Mouse (Mus musculus): ENCODE measurements at regions not wholly inside any gene's neighbourhood (a gene's known extent, or its start where the extent isn't known, plus 50 kb on each side); places are given as distances from the start of the nearest gene placed in this dataset.
A peak's percentile ranks its signal among the peaks of the same experiment; 100 is the strongest.

- DNase-seq: no peak
Measured at GRCm38 (mm10) chr16:77301270-77302171, 288.0 kb downstream of the Usp25 start.

DNA sequence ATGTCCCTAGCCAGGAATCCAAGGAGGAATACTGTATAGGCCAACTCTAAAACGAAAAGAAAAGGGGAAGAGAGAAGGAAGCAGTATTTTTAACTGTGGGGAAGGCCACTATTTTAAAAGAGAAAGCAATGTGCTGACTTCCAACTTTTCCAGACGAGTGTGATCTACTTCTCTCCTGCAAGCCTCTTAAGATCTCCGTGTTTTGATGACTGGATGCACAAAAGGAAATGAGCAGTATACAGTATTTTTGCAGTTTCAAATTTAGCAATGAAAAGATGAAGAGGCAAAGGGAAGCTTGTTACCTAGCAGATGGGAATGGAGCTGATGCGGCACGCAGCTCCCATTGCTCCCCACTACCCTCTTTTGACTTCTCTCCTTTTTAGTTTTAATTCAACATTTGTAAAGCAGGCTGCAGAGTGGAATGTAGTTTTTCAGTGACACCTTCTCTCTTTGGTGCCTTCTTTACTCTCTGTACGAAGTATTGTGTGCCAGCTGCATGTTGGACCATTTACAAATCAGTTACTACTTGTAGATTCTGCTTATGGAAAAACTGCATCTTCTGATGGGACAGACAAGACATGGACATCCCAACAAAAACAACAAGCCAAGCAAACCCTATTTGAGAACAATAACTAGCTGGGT is 287.2 kb downstream of the Usp25 start:
- DNase-seq: no peak

DNA sequence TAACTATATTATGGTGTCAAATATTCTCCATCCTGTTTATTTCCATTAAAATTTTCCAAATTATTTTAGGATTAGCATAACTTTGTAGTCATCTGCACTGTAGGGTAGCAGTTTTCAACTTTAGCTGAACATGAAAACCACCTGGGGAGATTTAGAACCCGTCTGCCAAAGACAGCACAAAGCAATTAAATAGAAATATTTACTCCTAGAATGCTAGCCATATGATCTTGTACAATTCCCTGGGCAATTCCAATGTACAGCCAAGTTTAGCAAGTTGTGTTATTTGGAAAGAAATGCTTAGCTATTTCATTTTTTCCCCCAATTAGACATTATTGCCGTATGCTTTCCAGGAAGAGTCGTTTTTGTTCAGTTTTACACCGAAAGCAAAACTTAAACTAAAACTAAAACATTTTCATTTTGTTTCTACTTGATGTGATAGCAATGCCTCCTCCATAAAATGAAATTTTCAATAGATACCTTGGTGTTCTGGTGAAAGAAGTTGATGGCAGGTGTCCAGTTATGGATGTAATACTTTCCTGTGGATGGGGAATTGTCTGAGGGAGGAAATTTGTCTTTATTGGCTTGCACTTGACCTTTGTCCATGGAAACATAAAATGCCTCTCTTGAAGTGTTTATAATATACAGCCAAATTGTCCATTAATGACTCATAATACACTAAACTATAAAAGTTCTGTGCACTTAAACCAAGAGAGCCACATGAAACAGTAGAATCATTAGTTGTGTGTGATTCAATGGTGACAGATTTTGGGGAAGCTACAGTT is 282.3 kb downstream of the Usp25 start:
- DNase-seq: no peak

- no peak for DNase-seq
Measured at GRCm38 (mm10) chr16:77292317-77292771, 278.8 kb downstream of the Usp25 start.

DNA sequence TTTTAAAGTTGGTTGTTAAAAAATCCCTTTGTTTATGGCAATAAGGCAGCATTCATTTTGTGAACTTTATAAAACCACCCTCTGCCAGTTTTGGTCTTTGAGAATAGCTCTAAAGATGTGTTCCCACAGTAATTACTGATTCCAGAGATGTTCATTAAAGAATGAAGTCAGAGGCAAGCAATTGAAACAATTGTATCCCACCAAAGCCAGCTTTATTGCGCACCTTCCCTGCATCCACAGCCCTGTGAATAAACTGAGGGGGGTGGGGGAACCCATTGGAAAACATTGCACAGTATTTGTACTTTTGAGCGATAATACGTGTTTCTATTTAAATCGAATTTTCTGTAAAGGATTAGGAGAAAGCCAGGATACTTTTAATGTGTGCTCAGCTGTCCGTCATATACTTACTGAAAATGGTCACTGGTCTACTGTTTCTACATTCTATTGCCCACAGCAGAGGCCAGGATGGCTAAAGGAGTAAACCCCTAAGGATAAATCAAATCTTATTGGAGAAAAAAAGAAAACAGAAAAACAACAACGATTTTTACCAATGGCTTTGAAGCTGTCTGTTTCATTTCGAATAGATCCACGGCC is 278.3 kb downstream of the Usp25 start:
- no peak for DNase-seq

DNA sequence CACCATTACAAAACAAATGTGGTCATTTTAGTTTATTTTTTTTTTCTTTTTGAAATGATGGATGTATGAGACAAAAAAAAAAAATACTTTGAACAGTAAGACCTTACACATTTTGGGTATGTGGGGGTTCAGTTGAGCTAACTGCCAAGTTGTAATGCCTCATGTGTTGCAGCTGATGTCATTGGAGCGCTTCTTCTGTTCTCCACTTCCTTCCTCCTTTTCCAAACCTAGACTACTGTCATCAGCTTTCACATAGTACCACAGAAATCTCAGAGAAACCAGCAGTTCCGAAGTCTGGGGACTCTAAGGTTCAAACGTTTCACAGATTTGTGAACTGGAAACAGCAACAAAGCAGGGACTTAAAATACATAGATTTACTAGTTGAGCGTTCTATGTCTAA is 270.7 kb downstream of the Usp25 start:
- DNase-seq: no peak

GRCm38 (mm10) chr16:77279916-77280315 is 266.4 kb downstream of the Usp25 start:
- no peak for DNase-seq

- DNase-seq: no peak
Measured at GRCm38 (mm10) chr16:77279495-77279894, 266.0 kb downstream of the Usp25 start.

DNA sequence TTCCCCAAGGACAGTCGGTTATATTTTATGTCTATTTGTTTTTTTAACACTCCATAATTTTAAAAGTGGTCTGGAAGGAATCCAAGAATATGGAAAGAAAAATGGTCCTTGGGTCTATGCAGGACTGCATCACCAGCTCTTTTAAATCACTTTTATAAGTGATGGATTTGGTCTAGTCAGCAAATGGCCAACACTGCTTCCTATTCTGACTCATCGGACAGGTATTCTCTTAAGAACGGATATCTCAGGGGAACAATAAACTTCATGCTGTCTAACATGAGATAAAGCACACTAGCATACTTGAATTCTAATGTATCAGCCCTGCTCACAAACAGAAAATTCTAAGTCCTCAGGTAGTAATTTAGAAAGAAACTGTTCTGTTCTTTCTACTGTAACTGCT is 259.8 kb downstream of the Usp25 start:
- DNase-seq: no peak

DNA sequence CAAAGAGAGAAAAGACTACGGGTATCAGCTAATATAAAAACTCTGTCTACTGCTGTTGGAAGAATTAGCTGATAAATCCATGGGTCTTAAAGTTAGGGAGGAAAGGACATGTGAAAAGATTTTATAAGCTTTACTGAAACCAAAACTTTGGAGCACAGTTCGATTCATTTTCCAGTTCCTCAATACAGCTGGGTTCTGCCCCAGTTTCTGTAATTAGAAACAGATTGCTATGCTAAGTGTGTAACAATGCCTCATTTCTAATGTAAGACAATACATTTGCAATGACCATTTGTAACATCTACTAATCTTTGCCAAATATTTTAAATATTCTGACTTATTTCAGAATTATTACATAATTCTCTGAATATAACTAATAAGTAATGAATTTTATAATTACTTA is 255.4 kb downstream of the Usp25 start:
- DNase-seq: no peak

GRCm38 (mm10) chr16:77267679-77268078 is 254.2 kb downstream of the Usp25 start:
- no peak for DNase-seq

GRCm38 (mm10) chr16:77252349-77252748 is 238.8 kb downstream of the Usp25 start:
- no peak for DNase-seq

DNA sequence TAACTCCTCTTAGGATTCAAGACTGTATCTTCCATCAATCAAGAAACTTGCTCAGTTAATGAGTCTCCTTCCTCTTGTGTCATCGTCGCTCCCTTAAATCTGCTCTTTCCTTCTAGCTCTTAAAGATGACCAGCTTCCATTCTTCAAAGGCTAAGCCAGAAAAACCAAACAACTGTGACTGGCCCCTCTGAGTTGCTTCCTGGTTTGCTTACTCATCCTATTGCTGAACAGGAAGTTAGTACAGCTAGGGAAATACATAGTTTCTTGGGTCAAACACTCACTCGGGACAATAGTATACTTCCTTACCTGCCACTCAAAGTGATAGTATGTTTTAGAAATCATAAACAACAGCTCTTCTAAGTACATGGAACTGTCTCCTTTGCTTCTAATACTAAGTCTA is 237.9 kb downstream of the Usp25 start:
- DNase-seq: no peak

- DNase-seq: no peak
Measured at GRCm38 (mm10) chr16:77240876-77241275, 227.4 kb downstream of the Usp25 start.

- no peak for DNase-seq
Measured at GRCm38 (mm10) chr16:77239176-77239790, 225.8 kb downstream of the Usp25 start.

GRCm38 (mm10) chr16:77238358-77239175 is 225.1 kb downstream of the Usp25 start:
- DNase-seq: peak; percentile 5

DNA sequence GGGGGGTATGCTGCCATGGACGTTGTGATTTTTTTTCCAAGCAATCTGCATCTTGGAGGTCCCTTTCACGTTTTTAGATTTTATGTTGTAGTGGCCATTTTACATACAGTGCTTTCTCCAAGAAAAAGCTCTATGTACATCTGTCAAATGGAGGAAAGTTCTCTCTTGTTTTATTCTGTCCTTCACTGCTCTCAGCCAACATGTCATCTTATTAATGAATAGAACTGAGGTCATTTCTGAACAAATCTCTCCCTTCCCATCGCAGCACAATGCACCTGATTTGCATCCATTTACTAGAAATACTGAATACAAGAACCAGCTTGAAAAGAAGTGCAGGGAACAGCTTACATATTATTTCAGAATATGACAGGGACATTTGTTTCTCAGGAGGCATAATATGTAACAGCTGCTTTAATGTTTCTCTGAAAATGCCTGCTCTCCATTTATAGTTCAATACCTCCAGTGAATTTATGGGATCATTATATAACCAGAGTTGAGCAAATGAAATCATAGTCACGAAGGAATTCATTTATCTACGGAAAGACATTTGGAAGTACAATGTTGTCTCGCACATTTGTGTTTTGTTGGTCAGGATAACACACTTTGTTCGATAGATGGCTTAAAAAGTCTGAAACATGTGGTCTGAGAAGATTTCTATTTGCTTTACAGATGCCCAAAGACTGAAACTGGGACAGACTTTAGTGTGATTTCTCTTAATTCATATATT is 224.3 kb downstream of the Usp25 start:
- DNase-seq: no peak

DNA sequence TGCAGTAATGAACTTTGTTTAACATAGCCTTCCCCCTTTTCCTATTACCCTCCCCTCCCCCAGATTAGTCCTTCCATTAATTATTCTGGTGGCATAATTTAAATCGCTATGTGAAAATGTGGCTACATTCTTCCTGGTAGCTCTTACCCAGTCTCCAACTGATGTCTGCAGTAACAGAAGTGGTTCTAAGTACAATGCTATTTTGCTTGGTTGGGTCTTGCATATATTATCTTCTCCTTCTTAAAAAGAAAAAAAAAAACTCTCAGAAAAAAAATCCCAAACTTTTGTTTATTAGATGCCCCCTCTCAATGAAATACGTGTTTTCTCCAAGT is 223.7 kb downstream of the Usp25 start:
- DNase-seq: no peak

GRCm38 (mm10) chr16:77236509-77237271 is 223.2 kb downstream of the Usp25 start:
- peak; percentile 30 for DNase-seq

DNA sequence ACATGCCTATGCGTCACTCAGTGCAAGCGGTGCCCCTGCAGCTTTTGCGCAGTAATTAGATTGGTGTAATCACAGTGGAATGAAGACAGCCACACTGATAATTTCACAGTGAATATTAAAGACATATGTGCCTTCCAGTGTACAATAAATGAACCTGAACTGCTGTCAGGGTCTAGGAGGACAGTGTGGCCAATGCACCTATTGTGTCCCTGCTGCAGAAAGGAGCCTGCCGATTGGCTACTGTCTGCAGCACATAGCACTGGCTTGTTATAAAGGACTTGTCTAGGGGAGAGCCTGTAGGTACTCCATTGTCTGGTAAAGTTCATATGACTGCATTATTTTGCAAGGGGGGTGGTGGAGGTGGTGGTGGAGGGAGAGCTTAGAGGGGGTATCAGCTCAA is 222.5 kb downstream of the Usp25 start:
- DNase-seq: no peak

Data from kidney, postnatal 14 days (tissue).